Mouse (Mus musculus) mature B cell (primary cell): Measurements from ENCODE around the gene Hps1.
"Not testable (repeated sequence)": the region's sequence is repeated elsewhere in the genome, so short reads cannot be mapped to it uniquely, and the experiment has no call there.

ENCODE experiments used
- in situ Hi-C: fragments of 300-500 bp; cut with MboI; formaldehyde crosslinking; loops from 2 replicates; pipeline ENCODE4 v1.14.3; 2019

The Hps1 gene

DNA sequence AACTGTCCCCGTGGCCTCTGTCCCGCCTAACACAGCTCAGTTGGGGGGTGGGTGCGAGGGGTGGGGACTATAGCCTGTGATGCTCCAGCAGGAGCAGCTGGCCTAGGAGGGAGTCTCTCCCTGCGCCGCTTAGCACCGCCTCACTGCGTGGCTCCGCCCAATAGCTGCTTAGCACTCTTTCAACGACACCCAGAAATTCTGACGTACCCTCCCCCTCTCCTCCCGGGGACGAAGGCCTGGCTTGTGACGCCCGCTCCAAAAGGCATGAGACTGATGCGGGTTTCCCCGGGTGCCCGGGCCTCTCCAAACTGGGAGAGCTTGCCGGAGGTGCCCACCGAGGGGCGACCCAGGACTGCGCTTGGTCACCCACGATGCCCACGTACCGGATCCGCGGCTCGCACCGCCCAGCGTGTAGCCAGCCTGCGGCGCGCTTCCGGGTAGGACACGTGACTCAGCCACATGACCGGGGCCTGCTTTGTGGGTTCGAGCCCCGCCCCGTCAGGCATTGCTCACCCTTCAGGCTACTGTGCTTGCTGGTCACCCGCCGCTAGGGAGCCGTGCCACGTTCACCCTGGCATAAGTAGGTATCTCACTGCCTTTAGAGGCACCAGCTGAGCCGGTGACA lies at the start of gene Hps1:
Gene Hps1 (minus strand): TSS at position 448 of the 625 bp plus-strand sequence.
- in situ Hi-C loops: no loop called here

- in situ Hi-C loops: no loop called here
Measured at GRCm38 (mm10) chr19:42829196-42829595, 49.4 kb upstream of the Hps1 start.

- in situ Hi-C loops: no loop called here
Measured at GRCm38 (mm10) chr19:42827843-42828242, 48.1 kb upstream of the Hps1 start.

- in situ Hi-C loops: no loop called here
Measured at GRCm38 (mm10) chr19:42820109-42820508, 40.3 kb upstream of the Hps1 start.

- in situ Hi-C loops: no loop called here
Measured at GRCm38 (mm10) chr19:42817761-42818160, 38.0 kb upstream of the Hps1 start.

GRCm38 (mm10) chr19:42816261-42816660 lies 36.5 kb upstream of the Hps1 start:
- in situ Hi-C loops: no loop called here

DNA sequence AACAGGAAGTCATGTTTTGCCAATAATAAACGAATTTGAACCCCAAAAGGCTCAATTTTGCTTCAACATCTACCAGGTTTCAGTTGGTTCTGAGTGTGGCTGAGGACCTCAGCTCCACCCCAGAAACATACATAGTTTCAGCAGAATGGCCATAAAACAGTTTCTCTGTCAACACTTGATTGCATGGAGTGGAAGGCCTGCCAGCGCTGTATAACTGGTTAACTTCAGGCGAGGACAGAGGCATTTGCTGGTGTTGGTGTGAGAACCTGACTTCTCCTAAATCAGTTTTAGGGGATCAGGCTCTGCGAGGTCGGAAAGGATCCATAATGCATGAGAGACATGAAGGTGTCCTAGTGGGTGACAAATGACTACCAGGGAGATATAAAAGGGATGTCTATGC lies 30.4 kb upstream of the Hps1 start:
- in situ Hi-C loops: no loop called here

- in situ Hi-C loops: no loop called here
Measured at GRCm38 (mm10) chr19:42809491-42809890, 29.7 kb upstream of the Hps1 start.

DNA sequence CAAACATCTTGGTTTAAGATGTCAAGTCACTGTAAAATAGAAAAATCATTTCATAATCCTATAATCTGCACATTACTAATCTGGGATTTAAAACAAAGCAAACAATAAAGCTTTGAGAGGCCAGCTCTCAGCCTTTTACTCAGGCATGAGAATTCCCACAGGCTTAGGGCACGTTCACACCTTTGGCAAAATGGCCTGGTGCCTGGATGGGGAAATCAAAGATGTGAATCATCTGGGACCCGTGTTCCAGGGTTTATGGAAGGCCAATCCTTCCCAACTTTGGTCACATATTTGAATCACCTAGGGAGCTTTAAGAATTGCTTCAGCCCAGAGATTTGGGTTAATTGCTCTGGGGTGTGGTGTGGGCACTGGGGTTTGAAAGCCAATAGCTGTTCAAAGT lies 18.1 kb upstream of the Hps1 start:
- in situ Hi-C loops: loop anchor here (10.0 kb wide), 1 partner anchor 587 kb away; the partner anchor contains the start of gene Hpse2

- in situ Hi-C loops: loop anchor here (10.0 kb wide), 1 partner anchor 589 kb away; the partner anchor contains the start of gene Hpse2
Measured at GRCm38 (mm10) chr19:42795801-42796200, 16.0 kb upstream of the Hps1 start.

GRCm38 (mm10) chr19:42794914-42795613 lies 15.3 kb upstream of the Hps1 start:
- in situ Hi-C loops: loop anchor here (10.0 kb wide), 1 partner anchor 590 kb away; the partner anchor contains the start of gene Hpse2

- in situ Hi-C loops: no loop called here
Measured at GRCm38 (mm10) chr19:42788311-42788710, 8.5 kb upstream of the Hps1 start.

GRCm38 (mm10) chr19:42785562-42786220 lies 5.9 kb upstream of the Hps1 start:
- in situ Hi-C loops: no loop called here

DNA sequence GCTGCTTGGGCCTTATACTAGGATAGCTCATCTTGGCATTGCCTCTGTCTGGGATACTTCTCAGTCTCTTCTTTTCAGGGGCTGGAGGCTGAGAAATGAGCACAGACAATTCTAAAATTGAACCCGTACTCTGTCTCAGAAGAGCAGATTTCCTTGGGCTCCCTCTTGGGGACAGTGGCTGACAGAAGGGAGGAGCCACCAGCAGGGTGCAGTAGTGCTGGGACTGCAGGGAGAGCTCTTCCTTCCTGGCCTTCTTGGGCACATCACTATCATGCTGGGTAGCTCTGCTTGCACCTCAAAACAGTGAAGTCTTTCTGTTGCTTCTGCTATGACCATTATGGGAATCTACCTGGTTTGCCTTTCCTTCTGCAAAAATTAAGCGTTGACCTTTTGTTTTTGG lies 5.4 kb upstream of the Hps1 start:
- in situ Hi-C loops: no loop called here

- in situ Hi-C loops: not testable (repeated sequence)
Measured at GRCm38 (mm10) chr19:42780156-42780538, 369 bp upstream of the Hps1 start.

DNA sequence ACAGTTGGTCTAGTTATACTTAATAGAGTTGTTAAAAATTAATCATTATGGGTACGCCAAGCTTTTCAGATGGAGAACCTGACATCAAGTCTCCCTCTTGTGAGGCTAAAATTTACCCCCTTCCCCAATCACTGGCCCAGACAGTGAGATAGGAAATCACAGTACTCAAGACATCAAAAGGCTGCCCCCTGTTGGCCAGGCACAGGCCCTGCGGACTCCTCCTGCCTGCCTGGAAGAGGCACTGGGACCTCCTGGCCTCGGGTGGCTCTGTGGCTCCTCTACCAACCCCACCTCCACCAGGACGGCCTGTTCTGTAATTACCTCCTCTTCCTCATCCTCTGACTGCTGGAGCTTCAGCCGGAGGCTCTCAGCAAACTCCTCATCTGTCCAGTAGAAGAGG lies 2.0 kb downstream of the Hps1 start:
- in situ Hi-C loops: no loop called here

DNA sequence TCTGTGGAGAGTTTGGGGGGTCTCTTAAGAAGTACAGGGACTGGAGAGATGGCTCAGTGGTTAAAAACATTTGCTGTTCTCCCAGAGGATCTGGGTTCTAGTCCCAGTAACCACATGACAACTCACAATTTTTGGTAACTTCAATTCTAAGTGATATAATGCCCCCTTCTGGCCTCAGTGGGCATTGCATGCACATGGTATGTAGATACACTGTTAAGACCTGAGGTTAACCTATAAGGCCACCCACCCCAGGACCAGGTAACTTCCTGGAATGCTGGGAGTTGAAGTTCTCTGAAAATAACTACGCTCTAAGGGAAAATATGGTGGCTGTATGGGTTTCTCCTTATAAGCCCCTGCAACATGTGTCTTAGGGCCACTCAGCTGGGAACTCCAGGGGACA lies 3.0 kb downstream of the Hps1 start:
- in situ Hi-C loops: no loop called here

GRCm38 (mm10) chr19:42770141-42770872 lies 9.5 kb downstream of the Hps1 start:
- in situ Hi-C loops: no loop called here

DNA sequence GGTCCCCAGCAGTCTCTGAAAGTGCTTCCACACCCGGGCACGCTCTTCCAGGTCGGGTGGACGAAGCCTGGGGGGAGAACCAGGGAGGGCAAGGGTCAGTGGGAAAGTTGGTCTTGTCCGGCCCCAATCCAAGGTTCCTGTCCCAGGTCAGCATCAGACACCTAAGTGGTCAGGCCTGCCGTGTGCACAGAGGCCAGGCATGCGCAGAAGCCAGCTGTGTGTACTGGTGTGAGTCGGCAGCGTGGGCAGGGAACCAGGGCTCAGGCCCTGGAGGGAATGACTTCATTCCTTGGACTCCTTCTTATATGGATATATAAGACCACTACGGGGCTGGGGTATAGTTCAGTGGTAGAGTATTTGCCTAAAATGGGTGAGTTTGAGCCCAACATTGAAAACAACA lies 10.1 kb downstream of the Hps1 start:
- in situ Hi-C loops: no loop called here

DNA sequence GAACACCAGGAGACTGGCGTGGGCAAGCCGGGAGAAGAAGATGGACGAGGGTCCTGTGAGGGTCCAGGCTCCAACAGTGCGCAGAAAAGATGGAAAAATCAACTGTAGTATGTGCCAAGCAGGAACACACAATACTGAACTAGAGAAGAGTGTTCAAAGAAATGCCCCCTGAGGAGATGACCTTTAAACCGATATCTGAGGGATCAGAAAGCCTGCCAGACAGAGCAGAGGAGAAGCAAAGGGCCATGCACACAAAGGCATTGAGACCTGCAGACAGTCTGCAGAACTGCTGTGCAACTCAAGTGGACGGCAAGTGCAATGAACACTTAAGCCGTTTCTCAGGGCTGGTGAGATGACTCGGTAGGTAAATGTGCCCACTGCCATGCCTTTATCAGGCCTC lies 12.4 kb downstream of the Hps1 start:
- in situ Hi-C loops: no loop called here

- in situ Hi-C loops: no loop called here
Measured at GRCm38 (mm10) chr19:42764398-42764797, 15.4 kb downstream of the Hps1 start.

GRCm38 (mm10) chr19:42756671-42757070 lies 23.1 kb downstream of the Hps1 start:
- in situ Hi-C loops: no loop called here
